Mouse (Mus musculus): ENCODE data around the gene Samd8.

Gene Samd8

DNA sequence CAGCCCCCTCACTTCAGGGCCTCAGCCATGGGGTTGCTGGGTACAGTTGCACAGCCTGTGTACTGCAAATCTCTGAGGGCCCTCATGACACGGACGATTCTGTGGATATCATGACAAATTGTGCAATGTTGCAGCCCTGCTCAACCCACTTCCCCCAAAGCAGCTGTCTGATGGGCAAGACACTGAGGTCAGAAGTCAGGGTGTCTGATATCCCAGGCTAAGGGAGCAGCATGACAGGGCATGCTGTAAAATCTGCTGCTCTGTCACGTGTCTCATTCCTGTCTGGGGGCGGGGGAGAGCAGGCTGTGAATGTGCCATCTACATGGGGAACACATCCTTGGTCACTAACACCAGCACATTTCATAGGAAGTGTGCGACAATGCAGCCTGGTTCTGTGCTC is 5.2 kb upstream of the Samd8 start:
- DNase-seq (ENCODE audit: low spot score), result no peak

DNA sequence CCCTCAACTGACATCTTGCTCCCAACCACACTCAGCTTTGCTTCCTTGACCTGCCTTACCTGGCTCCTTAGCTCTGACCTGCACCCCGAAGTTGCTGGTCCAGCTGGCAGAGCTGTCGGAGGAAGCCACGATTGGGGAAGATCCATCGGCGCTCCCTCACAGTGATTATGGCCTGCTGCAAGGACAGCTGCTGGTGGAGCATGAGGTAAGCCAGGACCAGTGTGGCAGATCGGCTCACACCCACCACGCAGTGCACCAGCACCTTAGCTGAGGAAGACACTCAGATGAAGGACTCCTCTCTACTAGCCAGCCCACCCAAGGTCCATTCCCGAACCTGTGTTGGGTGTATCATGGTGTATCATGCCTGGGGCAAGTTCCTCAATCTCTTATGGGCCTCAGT is 4.1 kb upstream of the Samd8 start:
- no peak for DNase-seq (ENCODE audit: low spot score)

DNA sequence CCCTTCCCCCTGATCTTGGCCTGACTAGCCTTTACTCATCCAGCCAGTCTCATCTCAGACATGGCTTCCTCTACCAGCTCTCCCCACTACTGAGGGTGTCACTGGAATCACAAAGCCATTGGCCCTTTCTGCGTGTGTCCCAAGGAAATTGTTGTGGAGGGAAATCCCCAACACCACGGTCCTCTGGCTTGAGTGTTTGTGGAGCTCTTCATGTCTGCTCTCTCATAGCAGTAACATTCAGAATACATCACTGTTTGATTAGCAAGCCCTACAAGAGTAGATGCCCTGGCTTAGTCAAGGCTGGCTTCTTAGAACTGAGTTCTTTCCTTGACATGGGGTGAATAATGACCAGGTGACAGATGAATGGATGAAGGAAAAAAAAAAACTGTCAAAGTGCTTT is 3.5 kb upstream of the Samd8 start:
- DNase-seq (ENCODE audit: low spot score), result no peak

DNA sequence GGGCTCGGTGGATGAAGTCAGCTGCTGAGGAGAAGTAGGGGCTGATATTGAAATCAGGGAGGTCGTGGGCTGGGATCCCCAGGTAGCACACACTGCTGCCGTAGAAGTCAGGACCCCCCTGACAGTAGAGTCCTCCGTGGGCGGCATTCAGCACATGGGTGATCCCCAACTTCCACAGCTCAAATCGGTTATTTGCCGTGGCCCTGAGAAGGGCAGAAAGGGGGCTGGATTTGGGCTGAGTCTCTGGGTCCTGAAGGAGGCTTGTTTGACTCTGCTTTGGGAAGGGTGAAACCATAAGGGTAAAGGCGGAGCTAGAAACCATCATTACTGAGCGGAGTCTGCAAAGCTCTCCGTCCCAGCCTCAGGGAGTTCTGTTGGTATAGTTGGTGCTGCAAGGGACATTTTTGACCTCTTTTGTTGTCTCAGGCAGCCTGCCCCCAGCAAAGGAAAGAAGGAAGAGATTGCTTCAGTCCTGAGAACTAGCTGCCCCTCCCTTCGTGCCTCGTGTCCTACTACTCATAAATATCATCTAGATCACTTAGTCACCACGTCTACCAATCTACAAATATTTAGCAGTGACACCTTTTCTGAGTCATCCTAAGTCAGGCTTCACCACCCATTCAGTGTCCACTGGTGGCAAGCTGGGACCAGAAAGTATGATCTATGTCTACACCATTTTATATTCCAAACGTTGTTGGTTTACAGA is 2.7 kb upstream of the Samd8 start:
- DNase-seq (ENCODE audit: low spot score), result no peak

DNA sequence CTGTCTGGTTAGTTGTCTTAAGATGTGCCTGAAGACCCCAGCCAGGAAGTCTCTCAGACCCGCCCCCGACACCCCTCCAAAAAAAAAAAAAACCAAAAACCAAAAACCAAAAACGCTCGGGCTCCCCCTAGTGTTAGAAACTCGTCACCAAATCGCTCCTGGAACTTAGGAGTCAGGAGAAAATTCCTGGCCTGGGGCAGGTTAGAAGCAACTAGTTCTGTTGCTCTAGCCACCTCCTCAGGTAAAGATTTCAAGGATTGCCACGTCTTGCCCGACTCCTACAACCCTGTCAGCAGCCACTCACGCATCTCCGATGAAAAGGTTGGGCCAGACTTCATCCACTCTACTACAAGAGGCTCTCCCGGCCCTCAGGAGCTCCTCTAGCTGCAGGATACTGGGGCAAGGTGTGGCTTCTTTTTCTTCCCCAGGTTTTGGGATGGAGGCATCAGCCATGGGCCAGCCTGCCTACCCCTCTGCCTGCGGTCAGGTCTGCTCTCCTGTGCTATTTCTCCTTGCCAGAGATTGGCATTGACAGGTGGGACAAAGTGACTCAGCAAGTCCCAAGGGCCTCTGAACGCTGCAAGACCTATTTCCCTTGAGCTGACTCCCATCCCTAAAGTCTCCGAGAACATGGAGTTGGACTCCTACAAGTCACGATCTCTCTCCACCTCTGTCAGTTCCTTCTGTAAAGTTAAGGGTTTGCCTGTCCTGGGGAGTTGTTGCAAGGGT is 2.0 kb upstream of the Samd8 start:
- no peak for DNase-seq (ENCODE audit: low spot score)

DNA sequence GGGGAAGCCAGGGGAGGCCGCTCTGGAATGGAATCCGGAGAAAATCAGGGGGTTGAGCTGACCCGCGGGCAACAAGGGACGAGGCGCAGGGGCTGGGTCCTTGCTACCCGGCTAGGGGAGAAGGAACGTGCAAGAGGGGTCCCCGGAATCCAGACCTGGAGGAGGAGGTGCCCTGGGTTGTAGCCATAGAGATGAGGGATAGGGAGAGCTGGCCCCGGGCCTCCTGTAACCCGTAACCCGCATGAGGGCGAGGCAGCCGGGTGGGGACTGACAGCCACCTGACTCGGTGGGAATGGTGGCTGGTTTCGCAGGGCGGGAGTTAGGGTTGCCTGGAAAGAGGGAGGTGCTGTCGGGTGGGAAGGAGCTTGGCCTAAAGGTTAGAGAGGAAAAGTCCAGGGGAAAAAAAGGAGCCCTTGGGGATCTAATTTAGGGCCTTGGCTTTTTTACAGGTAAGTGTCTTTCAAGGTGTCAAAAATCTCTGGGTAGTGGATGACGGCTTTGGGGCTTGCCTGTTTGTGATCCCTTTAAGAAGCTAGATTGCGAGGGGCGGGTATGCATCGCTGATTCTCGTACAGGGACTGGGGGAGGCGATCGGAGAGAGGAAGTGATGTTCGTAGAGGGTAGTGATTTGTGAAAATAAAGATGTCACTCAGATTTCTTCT is 681 bp downstream of the Samd8 start, which contains the start of gene Dusp13:
TSS of gene Dusp13 (minus strand) at position 301 of the 662 bp plus-strand sequence.
- DNase-seq (ENCODE audit: low spot score), result peak; percentile 57

DNA sequence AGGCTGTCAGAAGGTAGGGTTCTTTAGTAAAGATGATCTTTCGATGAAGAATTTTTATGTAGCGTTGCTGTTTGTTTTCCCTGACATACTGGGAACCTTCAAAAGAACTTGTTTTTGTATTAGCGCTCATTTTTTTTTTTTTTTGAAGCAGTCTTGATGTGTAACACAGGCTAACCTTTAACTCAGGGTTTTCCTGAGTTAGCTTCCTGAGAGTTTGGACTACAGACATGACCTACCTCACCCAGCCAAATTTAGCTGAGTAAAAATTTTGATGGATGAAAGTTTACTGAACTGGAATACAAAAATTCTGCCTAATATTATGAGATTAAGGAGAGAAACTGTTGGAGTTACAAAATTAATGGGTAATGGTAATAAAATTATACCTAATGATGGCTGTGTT is 2.1 kb downstream of the Samd8 start:
- DNase-seq (ENCODE audit: low spot score), result no peak

DNA sequence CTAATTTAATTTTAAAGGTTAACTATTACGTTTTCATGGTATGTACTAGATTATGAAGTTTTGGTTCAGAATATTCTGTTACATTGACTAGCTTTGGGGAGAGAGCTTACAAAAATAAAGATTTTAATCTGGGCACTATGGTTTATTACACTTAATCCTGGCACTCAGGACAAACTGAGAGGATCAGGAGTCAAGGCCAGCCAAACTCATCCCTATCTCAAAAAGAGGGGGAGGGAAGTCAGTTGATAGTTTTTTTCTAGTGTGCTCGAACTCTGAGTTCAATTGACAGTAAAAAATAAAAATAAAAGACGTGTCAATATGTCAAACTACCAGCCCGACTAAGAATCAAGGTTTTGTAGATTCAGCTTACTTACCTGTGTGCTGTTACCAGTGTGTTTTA is 3.0 kb downstream of the Samd8 start:
- no peak for DNase-seq (ENCODE audit: low spot score)

DNA sequence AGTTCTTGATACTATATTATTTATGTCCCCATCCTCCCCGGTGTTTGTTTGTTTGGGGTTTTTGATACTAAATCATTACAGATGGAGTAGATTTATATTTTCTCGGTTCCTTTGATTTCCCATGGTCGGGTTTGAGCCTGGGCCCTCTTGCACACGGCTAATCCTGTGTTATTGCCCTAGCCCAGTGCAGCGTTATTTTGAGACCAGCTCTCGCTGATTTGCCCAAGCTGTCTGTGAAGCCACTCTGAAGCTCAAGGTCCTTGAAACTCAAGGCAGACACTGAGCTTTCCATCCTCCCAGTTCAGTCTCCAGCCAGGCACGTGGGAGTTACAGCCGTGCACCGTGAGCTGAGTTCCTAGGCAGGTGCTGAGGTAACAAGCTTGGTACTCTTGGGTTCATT is 11.2 kb downstream of the Samd8 start:
- DNase-seq (ENCODE audit: low spot score), result no peak

DNA sequence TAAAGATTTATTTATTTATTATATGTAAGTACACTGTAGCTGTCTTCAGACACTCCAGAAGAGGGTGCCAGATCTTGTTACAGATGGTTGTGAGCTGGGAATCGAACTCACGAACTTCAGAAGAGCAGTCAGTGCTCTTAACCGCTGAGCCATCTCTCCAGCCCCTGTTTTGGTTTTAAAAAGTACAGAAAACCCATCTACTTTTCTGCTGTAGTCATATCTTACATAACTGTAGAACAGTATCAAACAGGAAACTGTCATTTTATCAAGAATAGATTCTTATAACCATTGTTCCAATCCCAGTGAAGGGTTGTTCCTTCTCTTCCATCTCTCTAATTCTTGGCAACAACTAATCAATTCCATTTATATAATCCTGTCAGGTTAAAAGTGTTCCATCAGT is 13.4 kb downstream of the Samd8 start:
- no peak for DNase-seq (ENCODE audit: low spot score)

DNA sequence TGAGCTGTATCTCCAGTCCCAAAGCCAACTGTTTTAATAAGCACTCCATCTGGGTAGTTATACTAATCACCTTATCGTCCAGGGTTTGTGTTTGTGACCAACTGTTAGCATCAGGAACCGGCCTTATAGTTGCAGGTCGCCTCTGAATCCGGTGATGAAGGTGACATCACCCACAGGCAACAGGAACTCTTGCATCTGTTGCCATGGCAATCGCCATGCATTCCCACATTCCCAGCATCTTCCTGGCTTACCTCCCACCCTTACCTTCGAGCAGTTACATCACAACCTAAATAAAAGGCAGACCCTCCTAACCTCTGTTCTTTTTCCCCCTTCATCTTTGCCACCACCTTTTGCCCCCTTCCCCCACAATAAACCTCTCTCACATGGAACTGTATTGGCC is 14.3 kb downstream of the Samd8 start:
- no peak for DNase-seq (ENCODE audit: low spot score)

DNA sequence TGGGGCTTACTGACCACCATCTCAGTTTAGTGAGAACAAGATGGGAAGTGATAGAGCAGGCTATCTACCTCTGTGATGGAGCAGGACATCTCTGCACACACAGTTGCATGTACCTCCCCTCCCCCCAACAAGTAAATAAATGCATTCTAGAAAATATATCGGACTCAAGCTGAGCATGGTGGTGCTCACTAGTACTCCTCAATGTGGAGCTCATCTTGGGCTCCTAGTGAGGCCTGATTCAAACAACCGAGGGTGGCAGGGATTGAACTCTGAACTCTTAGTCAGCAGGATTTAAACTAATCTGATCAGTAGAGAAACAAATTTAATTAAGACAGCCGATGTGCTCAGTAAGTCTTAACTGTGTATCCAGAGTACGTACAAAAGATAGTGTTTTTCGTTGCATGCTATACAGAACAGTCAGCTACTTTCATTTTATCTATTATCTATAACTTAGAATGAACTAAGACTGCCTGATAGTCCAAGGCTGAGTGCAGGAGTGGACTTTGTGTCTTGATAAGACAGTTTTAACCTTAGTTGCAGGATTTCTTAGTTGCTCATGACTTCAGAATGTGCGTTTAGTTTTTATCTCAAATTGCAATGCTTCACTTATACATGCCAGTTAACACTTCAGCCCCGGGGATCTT is 15.5 kb downstream of the Samd8 start:
- DNase-seq (ENCODE audit: low spot score), result no peak

DNA sequence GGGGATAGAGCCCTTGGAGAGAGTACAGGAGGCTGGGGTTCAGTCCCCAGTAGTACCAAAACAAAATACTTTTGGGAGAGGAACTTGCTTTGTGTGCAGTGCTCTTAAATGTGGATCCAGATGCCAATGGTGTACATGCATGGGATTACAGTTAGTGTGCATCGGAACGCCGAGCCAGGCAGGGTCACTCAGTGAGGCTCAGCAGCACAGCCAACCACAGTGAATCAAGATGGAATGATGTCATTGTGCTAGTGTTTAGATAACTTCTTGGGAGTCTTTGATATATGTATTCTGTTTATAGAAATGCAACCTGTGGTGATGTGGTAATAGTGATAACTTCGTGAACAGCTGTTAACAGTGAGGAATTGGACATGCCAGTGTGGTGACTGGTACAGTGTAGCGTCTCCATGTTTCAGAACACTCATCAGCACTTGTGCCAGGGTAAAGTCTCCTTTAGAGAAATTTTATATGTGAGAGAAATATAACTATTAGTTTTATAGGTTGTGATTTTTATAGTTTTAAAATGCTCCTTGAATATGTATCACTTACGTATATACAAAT is 16.1 kb downstream of the Samd8 start:
- no peak for DNase-seq (ENCODE audit: low spot score)

DNA sequence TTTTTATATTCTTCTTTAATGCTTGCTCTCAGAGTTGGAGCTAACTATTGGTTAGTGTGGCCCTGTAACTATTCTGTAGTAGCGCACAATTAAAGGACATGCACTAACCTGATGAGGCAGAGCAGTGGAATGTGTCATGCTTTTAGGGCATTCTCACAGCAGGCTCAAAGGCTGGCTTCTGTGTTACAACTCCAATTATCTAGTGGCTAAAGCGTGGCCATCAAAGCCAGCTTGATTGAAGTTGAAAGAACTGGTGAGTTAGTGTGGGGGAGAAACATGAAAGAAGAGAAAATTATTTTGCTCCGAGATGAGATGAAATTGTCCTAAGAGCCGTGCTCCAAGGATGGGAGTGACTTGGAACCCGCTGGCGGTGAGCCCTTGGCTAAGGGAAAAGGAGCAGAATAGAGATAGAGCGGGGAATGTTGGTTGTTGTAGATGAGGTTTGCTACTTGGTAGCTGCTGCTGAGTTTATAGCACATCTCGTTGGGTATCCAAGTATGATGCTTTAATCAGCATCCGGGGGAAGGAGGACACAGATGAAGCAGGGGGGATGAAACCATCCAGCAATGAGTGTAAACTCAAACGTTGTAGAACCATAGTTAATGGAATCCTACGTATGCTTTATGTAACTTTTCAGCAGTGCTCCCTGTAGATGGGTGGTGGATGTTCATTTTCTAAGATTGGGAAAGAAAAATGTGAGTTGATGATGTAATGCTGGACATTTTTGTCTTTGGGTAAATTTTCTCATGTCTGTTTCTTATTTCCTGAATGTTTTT is 22.4 kb downstream of the Samd8 start:
- no peak for DNase-seq (ENCODE audit: low spot score)

DNA sequence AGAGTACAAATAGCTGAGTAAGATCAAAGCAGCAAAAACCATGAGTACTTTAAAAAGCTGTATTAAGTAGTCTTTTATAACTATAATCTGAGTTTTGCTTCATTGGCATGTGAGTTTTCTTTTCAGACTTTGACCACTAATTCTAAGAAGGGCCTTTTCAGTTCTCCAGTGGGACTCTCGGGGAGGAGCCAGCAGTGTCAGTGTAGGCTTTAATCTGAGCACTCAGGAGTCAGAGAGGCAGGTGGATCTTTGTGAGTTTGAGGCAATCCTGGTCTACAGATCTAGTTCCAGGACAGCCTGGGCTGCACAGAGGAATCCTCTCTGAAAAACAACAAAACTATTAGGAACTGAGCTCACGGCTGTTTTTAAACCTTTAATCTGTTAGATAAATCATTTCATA is 23.6 kb downstream of the Samd8 start:
- DNase-seq (ENCODE audit: low spot score), result no peak

DNA sequence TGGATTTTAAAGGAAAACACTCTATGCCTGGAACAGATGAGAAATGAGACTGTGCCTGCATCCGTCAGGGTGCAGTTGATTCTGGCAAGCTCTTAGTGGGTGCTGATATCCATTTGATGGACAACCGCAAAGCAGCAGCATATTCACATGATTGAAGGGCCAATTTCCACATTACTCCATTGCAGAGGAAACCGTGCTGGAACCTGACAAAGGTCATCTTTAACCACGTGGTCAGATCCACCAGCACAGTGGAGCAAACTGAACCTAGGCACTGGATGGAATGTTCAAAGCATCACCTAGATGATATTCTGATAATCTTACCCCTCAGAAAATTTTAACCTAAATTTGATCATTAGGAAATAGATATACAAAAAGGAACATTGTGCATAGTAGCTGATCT is 25.9 kb downstream of the Samd8 start:
- no peak for DNase-seq (ENCODE audit: low spot score)

DNA sequence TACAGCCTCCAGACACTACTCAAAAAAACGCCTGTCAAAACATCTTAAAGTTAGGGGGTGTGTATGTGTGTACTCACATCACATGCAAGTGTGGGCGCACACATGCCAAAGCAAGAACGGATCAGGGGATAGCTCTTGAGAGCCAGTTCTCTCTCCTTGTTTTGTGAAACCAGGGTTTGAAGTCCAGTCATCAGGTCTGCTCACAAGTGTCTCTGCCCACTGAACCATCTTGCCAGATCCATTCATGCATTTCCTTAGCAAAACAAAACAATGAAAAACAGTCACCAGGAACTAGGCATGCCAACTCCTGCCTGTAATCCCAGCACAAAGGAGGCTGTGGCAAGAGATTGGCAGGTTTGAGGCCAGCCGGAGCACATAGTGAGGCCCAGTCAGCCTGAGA is 36.2 kb downstream of the Samd8 start:
- DNase-seq (ENCODE audit: low spot score), result no peak

DNA sequence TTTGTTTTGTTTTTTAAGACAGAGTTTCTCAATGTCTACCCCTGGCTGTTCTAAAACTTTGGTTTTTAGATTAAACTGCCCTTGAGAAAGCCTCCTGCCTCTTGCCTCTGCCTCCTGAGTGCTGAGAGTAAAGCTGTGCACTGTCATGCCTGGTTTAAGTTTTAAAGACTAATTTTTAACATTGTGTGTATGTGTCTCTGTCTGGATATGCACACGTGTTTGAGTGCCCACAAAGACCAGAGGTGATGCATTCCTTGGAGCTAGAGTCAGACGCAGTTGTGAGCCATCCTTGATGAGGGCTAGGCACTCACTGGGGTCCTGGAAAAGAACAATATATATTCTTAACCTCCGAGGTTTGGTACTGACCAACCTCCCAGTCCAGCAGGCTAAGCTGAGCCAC is 37.0 kb downstream of the Samd8 start:
- no peak for DNase-seq (ENCODE audit: low spot score)

DNA sequence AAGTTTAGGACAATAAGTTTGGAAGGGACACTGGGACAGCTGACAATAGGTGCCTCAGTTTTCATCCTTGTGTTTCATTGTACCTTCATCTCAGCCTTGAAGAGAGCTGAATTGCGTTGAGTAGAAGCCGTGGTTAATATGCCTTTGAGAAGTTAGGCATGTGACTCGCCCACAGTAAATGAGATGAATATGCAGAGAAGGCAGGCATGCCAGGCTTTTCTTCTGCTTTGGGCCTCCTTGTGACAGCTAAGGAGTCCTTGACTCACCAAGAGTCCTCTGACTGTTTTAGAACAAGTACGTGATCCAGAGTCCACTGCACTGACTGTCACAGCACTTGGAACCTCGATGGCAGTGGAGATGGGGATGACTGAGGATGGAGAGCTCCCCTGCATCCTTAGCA is 37.8 kb downstream of the Samd8 start:
- DNase-seq (ENCODE audit: low spot score), result no peak

DNA sequence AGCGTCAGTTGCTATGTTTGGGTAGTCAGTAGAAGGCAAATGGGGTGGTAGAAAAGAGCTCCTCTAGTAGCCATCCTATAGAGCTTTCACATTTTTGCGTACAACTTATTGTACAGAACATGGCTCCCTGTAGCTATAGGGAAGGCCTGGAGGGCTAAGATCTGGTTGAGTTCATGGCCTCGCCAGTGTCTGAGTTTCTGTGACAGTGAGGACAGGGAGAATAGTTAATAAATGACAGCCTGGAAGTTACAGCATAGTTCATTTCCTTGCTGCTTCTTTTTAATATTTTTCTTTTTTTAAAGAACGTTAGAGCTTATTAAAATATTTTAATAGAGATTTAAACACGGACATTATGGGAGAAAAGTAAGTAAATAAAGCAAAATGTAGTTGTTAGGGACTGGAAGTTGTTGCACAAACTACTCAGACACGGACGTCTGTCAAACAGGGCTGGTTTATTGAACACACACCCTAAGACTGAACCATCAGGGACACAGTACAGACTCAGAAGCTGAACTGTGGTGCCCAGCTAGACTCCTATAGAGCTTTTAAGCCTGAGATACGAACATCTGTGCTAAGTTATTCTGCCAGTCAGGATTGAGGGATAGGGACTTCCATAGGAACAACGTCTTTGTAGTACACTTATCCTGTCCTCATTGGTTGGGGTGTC is 40.4 kb downstream of the Samd8 start:
- no peak for DNase-seq (ENCODE audit: low spot score)

DNA sequence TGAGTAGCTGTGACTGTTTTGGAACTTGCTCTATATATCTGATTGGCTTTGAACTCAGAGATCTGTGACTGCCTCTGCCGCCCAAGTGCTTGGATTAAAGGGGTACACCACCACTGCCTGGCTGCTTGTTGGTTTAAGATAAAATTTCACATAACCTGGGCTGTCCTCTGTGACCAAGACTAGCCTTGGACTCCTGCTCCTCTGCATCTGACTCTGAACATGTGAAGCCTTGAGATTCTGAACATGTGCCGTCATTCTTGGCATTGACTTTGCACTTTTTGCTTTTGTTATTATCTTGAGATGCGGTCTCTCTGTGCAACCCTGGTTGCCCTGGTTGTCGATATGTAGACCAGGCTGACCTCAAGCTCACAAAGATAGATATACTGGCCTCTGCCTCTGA is 41.4 kb downstream of the Samd8 start:
- DNase-seq (ENCODE audit: low spot score), result peak; percentile 37

Measured in ovary, adult 18-20 months (tissue).